Mouse (Mus musculus): ENCODE results near the gene Sptan1. TPM values are rescaled to one million over a fixed set of nuclear protein-coding genes. Genes with fewer than 3 reads are reported as not detected.

Gene Sptan1
- polyA plus RNA-seq, 1 experiment, result 93.4 TPM

DNA sequence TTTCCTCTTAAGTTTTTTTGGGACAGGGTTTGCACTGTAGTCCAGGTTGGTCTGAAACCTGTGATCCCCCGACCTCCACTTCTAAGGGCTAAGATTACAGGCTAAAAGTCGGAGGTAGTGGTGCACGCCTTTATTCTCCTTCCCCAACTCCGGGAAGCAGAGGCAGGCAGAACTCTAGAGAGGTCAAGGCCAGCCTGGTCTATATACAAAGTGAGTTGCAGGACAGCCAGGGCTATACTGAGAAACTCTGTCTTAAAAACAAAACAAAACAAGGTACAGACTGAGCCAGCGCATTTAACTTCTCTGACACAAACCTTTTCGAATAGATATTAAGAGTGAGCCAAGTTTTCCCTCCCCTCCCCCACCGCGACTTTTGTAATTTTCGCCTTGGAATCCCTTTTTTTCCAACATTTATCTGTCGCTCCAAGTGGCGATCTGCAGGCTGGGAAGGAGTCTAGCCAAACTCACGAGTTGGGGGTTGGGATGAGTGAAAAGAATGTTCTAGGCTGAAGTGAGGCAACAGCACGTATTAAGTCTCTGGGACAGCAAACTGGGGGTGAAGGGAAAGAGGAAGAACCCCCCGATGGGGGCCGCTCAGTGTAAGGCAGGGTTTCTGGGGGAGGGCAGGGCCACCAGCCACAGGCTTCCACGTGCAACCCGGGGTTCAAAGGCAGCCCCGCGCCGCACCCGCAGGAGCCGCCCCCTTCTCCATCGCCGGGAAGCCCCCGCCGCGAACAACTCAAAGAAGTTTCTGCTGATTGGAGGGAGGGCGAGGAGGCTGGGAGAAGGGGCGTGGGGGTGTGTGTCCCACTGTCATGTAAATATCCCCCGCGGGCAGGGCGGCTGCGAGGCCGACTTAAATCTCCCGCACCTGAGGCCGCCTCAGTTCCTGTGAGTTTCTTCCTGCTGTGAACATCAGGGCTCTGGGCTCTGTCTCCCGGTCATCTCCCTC lies 96.1 kb downstream of the Sptan1 start:
- TF ChIP-seq USF1 (IDR thresholded peaks at IDR 0.05; ENCODE audit: low read depth) (no peak), MYOD1 (IDR thresholded peaks at IDR 0.05; ENCODE audit: control insufficient read depth, insufficient read length, low read depth) (no peak), CEBPB (IDR thresholded peaks at IDR 0.05; ENCODE audit: low read depth) (no peak), MAX (IDR thresholded peaks at IDR 0.05) (no peak)
- H3K4me3 ChIP-seq (ENCODE audit: insufficient read depth, poor library complexity, severe bottlenecking), result peak overlapping the region; percentile 90
- H3K79me3 ChIP-seq (ENCODE audit: low read depth), result peaks cover 36% of the 10 kb centered on the region
- no peaks in the 10 kb centered on the region for H3K27me3 ChIP-seq (ENCODE audit: control insufficient read depth, insufficient read depth, insufficient read length)
- peak overlapping the region; percentile 97 for H3ac ChIP-seq (ENCODE audit: control insufficient read depth, insufficient read length, low read depth)
- H3K36me3 ChIP-seq (ENCODE audit: control insufficient read depth, insufficient read depth), result no peaks in the 10 kb centered on the region
- peaks cover 46% of the 10 kb centered on the region for H3K79me2 ChIP-seq (ENCODE audit: control insufficient read depth, insufficient read depth)

DNA sequence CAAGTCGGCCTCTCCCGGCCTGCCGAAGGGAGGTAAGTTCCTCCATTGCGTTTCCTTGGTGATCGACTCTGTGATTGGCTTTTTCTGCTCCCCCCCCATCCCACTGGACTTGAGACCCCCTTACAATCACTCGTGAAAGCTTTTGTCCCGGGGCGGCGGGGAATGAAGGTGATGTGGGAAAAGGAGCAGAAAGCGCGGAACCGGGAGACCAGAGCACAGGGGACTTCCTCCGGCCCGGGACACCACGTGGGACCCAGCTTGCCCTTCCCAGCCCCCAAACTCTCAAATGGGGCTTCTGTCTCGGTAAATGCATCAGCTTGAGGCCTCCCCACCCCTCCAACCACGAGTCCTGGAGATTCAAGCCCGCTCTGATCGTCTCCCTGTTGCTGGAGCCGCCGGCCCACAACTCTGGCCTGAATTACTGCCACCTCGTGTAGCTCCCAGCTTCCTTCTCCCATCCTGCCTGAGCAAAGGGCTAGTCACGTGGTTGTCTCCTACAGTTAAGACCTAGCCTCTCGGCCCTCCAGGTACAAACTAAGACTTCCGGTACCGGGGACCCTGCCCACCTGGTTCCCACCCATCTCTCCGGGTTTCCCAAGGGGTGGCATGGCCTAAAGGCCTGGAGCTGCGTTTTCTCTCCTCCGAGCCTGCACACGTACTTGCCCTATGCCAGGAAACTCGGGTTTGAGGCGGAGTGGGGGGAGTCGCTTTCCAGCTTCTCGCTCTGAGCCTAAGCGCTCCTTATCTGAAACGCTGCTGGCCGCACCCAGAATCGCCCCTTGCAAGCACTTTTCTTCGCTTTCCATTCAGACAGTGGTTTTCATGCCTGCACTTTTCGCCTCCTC lies 97.1 kb downstream of the Sptan1 start:
- Histone ChIP-seq H3K27me3 (ENCODE audit: control insufficient read depth, insufficient read depth, insufficient read length) (no peaks in the 10 kb centered on the region), H3K79me3 (ENCODE audit: low read depth) (peaks cover 40% of the 10 kb centered on the region), H3ac (ENCODE audit: control insufficient read depth, insufficient read length, low read depth) (peak overlapping the region; percentile 97), H3K4me3 (ENCODE audit: insufficient read depth, poor library complexity, severe bottlenecking) (peak overlapping the region; percentile 90), H3K36me3 (ENCODE audit: control insufficient read depth, insufficient read depth) (peaks cover under 1% of the 10 kb centered on the region), H3K79me2 (ENCODE audit: control insufficient read depth, insufficient read depth) (peaks cover 56% of the 10 kb centered on the region)
- peak; percentile 88 for TF ChIP-seq USF1 (IDR thresholded peaks at IDR 0.05; ENCODE audit: low read depth)
- no peak for TF ChIP-seq FOSL1 (IDR thresholded peaks at IDR 0.05; ENCODE audit: insufficient read depth, low read length, poor library complexity, severe bottlenecking)
- peak; percentile 81 for TF ChIP-seq MAX (IDR thresholded peaks at IDR 0.05)
- TF ChIP-seq CTCF (IDR thresholded peaks at IDR 0.05; ENCODE audit: control insufficient read depth, insufficient read depth, insufficient read length), result no peak
- TF ChIP-seq CEBPB (IDR thresholded peaks at IDR 0.05; ENCODE audit: low read depth), result no peak
- no peak for TF ChIP-seq MYOG (IDR thresholded peaks at IDR 0.05; ENCODE audit: control insufficient read depth, extremely low read depth, insufficient read length)
- TF ChIP-seq MYOD1 (IDR thresholded peaks at IDR 0.05; ENCODE audit: control insufficient read depth, insufficient read length, low read depth), result no peak

DNA sequence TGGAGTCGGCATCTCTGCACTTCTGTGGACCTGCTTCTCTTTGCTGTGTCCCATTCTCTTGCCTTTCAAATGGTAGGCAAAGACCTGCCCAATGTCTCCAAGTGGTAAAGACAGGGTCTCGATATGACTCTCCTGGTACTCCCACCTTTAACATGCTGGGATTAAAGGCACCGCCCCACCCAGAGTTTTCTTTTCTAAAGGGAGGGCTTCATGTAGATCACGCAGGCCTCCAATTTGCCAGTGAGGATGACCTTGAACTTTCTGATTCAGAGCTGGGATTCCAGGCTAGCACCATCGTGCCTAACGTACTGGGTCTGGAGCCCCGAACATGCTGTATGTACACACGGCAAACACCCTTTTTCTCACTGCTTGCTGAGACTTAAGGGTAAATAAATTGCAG lies 97.9 kb downstream of the Sptan1 start:
- peak overlapping the region; percentile 97 for H3ac ChIP-seq (ENCODE audit: control insufficient read depth, insufficient read length, low read depth)
- peaks cover 8% of the 10 kb centered on the region for H3K36me3 ChIP-seq (ENCODE audit: control insufficient read depth, insufficient read depth)
- peak overlapping the region; percentile 90 for H3K4me3 ChIP-seq (ENCODE audit: insufficient read depth, poor library complexity, severe bottlenecking)
- peaks cover 48% of the 10 kb centered on the region for H3K79me3 ChIP-seq (ENCODE audit: low read depth)
- H3K79me2 ChIP-seq (ENCODE audit: control insufficient read depth, insufficient read depth), result peaks cover 64% of the 10 kb centered on the region
- H3K27me3 ChIP-seq (ENCODE audit: control insufficient read depth, insufficient read depth, insufficient read length), result no peaks in the 10 kb centered on the region
- TF ChIP-seq USF1 (IDR thresholded peaks at IDR 0.05; ENCODE audit: low read depth) (no peak), MAX (IDR thresholded peaks at IDR 0.05) (no peak), CTCF (IDR thresholded peaks at IDR 0.05; ENCODE audit: control insufficient read depth, insufficient read depth, insufficient read length) (no peak)

DNA sequence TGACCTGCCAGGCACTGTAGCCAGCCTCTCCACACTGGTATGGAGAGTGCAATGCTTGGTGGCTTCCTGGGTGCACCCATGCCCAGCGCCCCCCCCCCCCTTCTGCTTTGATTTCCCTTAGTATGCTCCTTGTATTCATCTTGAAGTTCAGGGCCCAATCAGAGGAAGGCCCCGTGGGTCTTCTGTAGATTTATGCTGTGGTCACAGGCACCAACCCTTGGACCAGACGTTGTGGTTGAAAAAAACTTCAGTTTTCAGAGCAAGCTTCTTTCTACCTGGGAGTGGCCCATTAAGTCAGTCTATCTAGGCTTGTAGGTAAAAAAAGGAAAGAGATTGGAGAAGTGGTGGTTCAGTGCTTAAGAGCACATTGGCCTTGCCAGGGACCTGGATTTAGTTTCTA lies 98.4 kb downstream of the Sptan1 start:
- peaks cover 69% of the 10 kb centered on the region for H3K79me2 ChIP-seq (ENCODE audit: control insufficient read depth, insufficient read depth)
- no peaks in the 10 kb centered on the region for H3K27me3 ChIP-seq (ENCODE audit: control insufficient read depth, insufficient read depth, insufficient read length)
- H3K4me3 ChIP-seq (ENCODE audit: insufficient read depth, poor library complexity, severe bottlenecking), result peak overlapping the region; percentile 90
- TF ChIP-seq USF1 (IDR thresholded peaks at IDR 0.05; ENCODE audit: low read depth) (no peak), MYOD1 (IDR thresholded peaks at IDR 0.05; ENCODE audit: control insufficient read depth, insufficient read length, low read depth) (no peak), MYOG (IDR thresholded peaks at IDR 0.05; ENCODE audit: control insufficient read depth, extremely low read depth, insufficient read length) (no peak), CEBPB (IDR thresholded peaks at IDR 0.05; ENCODE audit: low read depth) (no peak), FOSL1 (IDR thresholded peaks at IDR 0.05; ENCODE audit: insufficient read depth, low read length, poor library complexity, severe bottlenecking) (no peak), CTCF (IDR thresholded peaks at IDR 0.05; ENCODE audit: control insufficient read depth, insufficient read depth, insufficient read length) (no peak), MAX (IDR thresholded peaks at IDR 0.05) (no peak)
- peak overlapping the region; percentile 97 for H3ac ChIP-seq (ENCODE audit: control insufficient read depth, insufficient read length, low read depth)
- peaks cover 53% of the 10 kb centered on the region for H3K79me3 ChIP-seq (ENCODE audit: low read depth)
- peaks cover 14% of the 10 kb centered on the region for H3K36me3 ChIP-seq (ENCODE audit: control insufficient read depth, insufficient read depth)

DNA sequence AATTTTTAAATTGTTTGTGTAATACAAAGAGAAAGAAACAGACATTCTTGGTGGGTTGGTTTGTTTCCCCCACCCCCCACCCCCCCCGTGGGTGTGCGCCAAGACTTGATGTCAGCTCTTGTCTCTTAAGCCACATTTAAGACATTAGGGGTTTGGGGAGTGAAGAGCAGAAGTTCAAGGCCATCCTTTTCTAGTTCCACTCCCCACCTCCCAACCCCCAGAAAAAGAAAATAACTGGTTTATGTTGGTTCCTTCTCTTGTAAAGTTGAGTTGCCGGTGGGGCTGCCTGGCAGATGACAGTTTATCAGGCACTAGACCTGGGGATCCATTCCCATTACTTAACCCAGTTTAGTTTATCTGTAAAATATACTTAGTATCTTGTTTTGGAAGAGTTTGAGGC lies 98.9 kb downstream of the Sptan1 start:
- peaks cover 19% of the 10 kb centered on the region for H3K36me3 ChIP-seq (ENCODE audit: control insufficient read depth, insufficient read depth)
- no peak for TF ChIP-seq MYOD1 (IDR thresholded peaks at IDR 0.05; ENCODE audit: control insufficient read depth, insufficient read length, low read depth)
- TF ChIP-seq MAX (IDR thresholded peaks at IDR 0.05), result no peak
- TF ChIP-seq FOSL1 (IDR thresholded peaks at IDR 0.05; ENCODE audit: insufficient read depth, low read length, poor library complexity, severe bottlenecking), result no peak
- TF ChIP-seq USF1 (IDR thresholded peaks at IDR 0.05; ENCODE audit: low read depth), result no peak
- TF ChIP-seq CTCF (IDR thresholded peaks at IDR 0.05; ENCODE audit: control insufficient read depth, insufficient read depth, insufficient read length), result no peak
- no peak for TF ChIP-seq MYOG (IDR thresholded peaks at IDR 0.05; ENCODE audit: control insufficient read depth, extremely low read depth, insufficient read length)
- TF ChIP-seq CEBPB (IDR thresholded peaks at IDR 0.05; ENCODE audit: low read depth), result no peak

More for the DNA sequence above, 98.9 kb downstream of the Sptan1 start:
- peak overlapping the region; percentile 90 for H3K4me3 ChIP-seq (ENCODE audit: insufficient read depth, poor library complexity, severe bottlenecking)
- H3ac ChIP-seq (ENCODE audit: control insufficient read depth, insufficient read length, low read depth), result no peak overlapping the region
- H3K79me3 ChIP-seq (ENCODE audit: low read depth), result peaks cover 58% of the 10 kb centered on the region
- H3K27me3 ChIP-seq (ENCODE audit: control insufficient read depth, insufficient read depth, insufficient read length), result no peaks in the 10 kb centered on the region
- peaks cover 74% of the 10 kb centered on the region for H3K79me2 ChIP-seq (ENCODE audit: control insufficient read depth, insufficient read depth)
